ENCODE assay signal across 10 mouse cellular contexts in the genomic region with DNA sequence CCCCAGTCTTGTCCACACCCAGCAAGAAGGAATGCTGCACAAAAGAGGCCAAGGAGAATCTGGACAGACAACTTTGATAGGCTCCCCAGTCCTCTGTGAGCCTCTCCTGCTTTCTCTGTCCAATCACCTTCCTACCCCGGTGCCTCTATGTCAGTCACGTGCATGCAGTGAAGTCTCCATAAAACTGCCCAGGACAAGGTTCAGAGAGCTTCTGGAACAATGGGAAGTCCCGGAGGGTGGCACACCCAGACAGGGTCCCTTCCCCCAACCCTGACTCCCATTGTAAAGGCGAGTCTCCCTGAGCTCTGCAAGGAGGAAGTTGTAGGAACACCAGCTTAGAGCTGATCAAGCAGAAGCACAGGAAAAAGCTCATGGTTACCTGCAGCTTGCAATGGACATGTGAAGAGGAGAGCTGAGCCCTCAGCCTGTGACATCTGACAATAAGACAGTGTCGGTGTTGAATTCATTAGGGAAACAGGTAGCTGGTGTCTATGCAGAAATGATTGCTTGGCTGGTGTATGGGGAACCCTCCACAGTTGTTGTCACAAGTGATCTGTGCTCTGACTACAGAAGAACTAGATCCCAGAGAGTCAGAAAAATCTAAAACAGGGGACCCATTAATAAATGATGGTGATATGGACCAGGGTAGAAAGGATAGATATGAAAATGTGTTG. TPM values are rescaled to one million over a fixed set of nuclear protein-coding genes. Genes with fewer than 3 reads are reported as not detected.
A peak's percentile ranks its signal among the peaks of the same experiment; 100 is the strongest.
DNase-seq lines count a peak whose midpoint lies in the region; ATAC-seq and TF ChIP-seq lines count a peak whose summit lies in the region.
"Had no signal": no experiment of that assay in that cellular context is flagged by ENCODE, and none has a peak within 500 bp of the region (broad histone marks: within the 10 kb centered on the region; RNA-seq: fewer than 3 reads in every experiment).

No protein-coding gene starts in this region.

- intact Hi-C loops in gastrocnemius, postnatal 14 days (cut with DNase I; ENCODE audit: low total_unique reads): loop anchor here (10.0 kb wide), 1 partner anchor 207 kb away; no protein-coding TSS in a partner anchor

- H3K9me3 ChIP-seq in ES-E14 (ENCODE audit: control insufficient read depth, insufficient read depth, low read depth, low read length): no peaks in the 10 kb centered on the region
- no peaks in the 10 kb centered on the region for H3K9me3 ChIP-seq in forebrain, embryonic 10.5 days
- H3K9me3 ChIP-seq: limb, embryonic 13.5 days had no signal

- no peak overlapping the region; a peak in 1 of 4 replicates for H3K4me3 ChIP-seq in ES-E14 (ENCODE audit: insufficient read depth in 1 of 2, low read depth in 1 of 2, low read length in 2 of 2, poor library complexity in 1 of 2, severe bottlenecking in 1 of 2)
- no peak overlapping the region for H3K4me3 ChIP-seq in kidney, adult 2 months (ENCODE audit: insufficient read depth, low read depth, low read length)
- H3K4me3 ChIP-seq in forebrain, embryonic 10.5 days: no peak overlapping the region
- H3K4me3 ChIP-seq: erythroblast, embryonic 14.5 days; limb, embryonic 13.5 days had no signal

- no peak for TF ChIP-seq POLR2A in kidney, adult 2 months (IDR thresholded peaks at IDR 0.05; ENCODE audit: low read depth, low read length)

- peaks cover 6 to 10% of the 10 kb centered on the region in 2 experiments; a peak in 3 of 4 replicates for H3K4me1 ChIP-seq in ES-E14 (ENCODE audit: control insufficient read depth in 2 of 2, insufficient read depth in 2 of 2, low read length in 2 of 2, poor library complexity in 1 of 2)
- peaks cover 18% of the 10 kb centered on the region for H3K4me1 ChIP-seq in kidney, adult 2 months (ENCODE audit: control insufficient read depth, insufficient read depth, low read length)
- H3K4me1 ChIP-seq in forebrain, embryonic 10.5 days: peaks cover 9% of the 10 kb centered on the region

- H3K27ac ChIP-seq in ES-E14 (ENCODE audit: insufficient read depth, low read depth, low read length, poor library complexity, severe bottlenecking): no peak overlapping the region
- H3K27ac ChIP-seq in kidney, adult 2 months (ENCODE audit: insufficient read depth, low read depth, low read length): no peak overlapping the region
- H3K27ac ChIP-seq in forebrain, embryonic 10.5 days: no peak overlapping the region
- H3K27ac ChIP-seq: limb, embryonic 13.5 days had no signal

- H3K27me3 ChIP-seq in kidney, adult 2 months (replicated peaks; ENCODE audit: control insufficient read depth, insufficient read depth, low read length): no peaks in the 10 kb centered on the region
- H3K27me3 ChIP-seq in forebrain, embryonic 10.5 days (ENCODE audit: poor library complexity, severe bottlenecking): no peaks in the 10 kb centered on the region
- H3K27me3 ChIP-seq: limb, embryonic 13.5 days had no signal

- WGBS in kidney, adult 2 months: 31% methylated on average over 5 of the region's 5 CpGs
- WGBS in forebrain, embryonic 10.5 days: 27% methylated on average over 5 of the region's 5 CpGs

- no peak for TF ChIP-seq CTCF in kidney, adult 2 months (conservative IDR thresholded peaks at IDR 0.05; ENCODE audit: insufficient read depth, insufficient read length, low read depth, low read length)

- H3K9ac ChIP-seq in ES-E14 (ENCODE audit: insufficient read depth, low read depth, low read length, poor library complexity, severe bottlenecking): no peak overlapping the region
- H3K9ac ChIP-seq: limb, embryonic 13.5 days had no signal

- peak; percentile 10 for DNase-seq in gastrocnemius, postnatal 14 days
- DNase-seq in gastrocnemius, postnatal 10 days: no peak
- DNase-seq in ES-E14 (ENCODE audit: low read depth, low spot score): peak; percentile 85
- peak; percentile 73 for DNase-seq in kidney, adult 2 months
- DNase-seq in lung, postnatal 25 days (ENCODE audit: low spot score): peak; percentile 50
- DNase-seq in forebrain, embryonic 10.5 days (ENCODE audit: extremely low spot score, low spot score): no peak

- no peak for ATAC-seq in frontal cortex, adult (ENCODE audit: low TSS enrichment)
- ATAC-seq in megakaryocyte-erythroid progenitor cell, adult 5-6 weeks (replicated peaks; ENCODE audit: low FRiP score, low TSS enrichment, poor library complexity, severe bottlenecking): no peak

- in situ Hi-C loops in ES-E14 (cut with MboI; ENCODE audit: low sequenced_read_pairs in 2 of 2, unreplicated experiment in 2 of 2): no loop called here

- no peaks in the 10 kb centered on the region for H3K36me3 ChIP-seq in ES-E14 (ENCODE audit: control insufficient read depth, insufficient read depth, low read length, poor library complexity, severe bottlenecking)
- H3K36me3 ChIP-seq in kidney, adult 2 months (ENCODE audit: control insufficient read depth, insufficient read depth, low read length): no peaks in the 10 kb centered on the region
- H3K36me3 ChIP-seq in forebrain, embryonic 10.5 days (replicated peaks): no peaks in the 10 kb centered on the region
- H3K36me3 ChIP-seq: limb, embryonic 13.5 days had no signal

TF ChIP-seq in ES-E14, 5 proteins besides CTCF, POLR2A, EP300 and RAD21:
- no peak for TF ChIP-seq ZNF384 (IDR thresholded peaks at IDR 0.05; ENCODE audit: low read depth, low read length)
- TF ChIP-seq MAFK (IDR thresholded peaks at IDR 0.05; ENCODE audit: insufficient read depth, low read depth, low read length): no peak

RNA-seq across cellular contexts. Expression of a gene that starts 7.4 kb away (rescaled TPM):
- total RNA-seq in gastrocnemius, postnatal 14 days (2021): 1 to 10 TPM; 5.5 to 6.1 TPM
- 10 to 100 TPM in 1 of 2 experiments, 1 to 10 TPM in 1; 9.1 to 12.3 TPM for total RNA-seq in gastrocnemius, postnatal 10 days (2021)
- total RNA-seq in ES-E14 (2012; rRNA removed): 7.6 and 10.6 TPM in 2 replicates
- 4.4 and 4.9 TPM in 2 replicates for polyA plus RNA-seq in kidney, adult 2 months (2012; rRNA removed)
- 4.1 and 4.7 TPM in 2 replicates for polyA plus RNA-seq in forebrain, embryonic 10.5 days (2016; fragmentation: Nextera tagmentation; extraction: Ambion mirVana)
- 1.4 and 2.1 TPM in 2 replicates for total RNA-seq in megakaryocyte-erythroid progenitor cell, adult 5-6 weeks (2014; fragmentation: Nextera tagmentation)
- 1.9 and 5.4 TPM in 2 replicates for total RNA-seq in megakaryocyte-erythroid progenitor cell, adult 5-6 weeks (2017)

Comparison
In these comparisons a context has a peak if more than half of its experiments do, and no peak if none do; other contexts are left out.
1. DNase-seq: peak in gastrocnemius, postnatal 14 days (single experiment), ES-E14 (single experiment), kidney, adult 2 months (single experiment) and lung, postnatal 25 days (single experiment); none in gastrocnemius, postnatal 10 days (single experiment) and forebrain, embryonic 10.5 days (single experiment).